Mouse (Mus musculus) small intestine, adult 2 months (tissue): ENCODE data around the gene Gm10577. TPM values are rescaled to one million over a fixed set of nuclear protein-coding genes. Genes with fewer than 3 reads are reported as not detected.

ENCODE experiments used
- H3K27ac ChIP-seq: fragments of 200-500 bp; 2 replicates; pipeline ENCODE4 v1.5.1; 2012; ENCODE audit warnings: low read depth, low read length, control low read depth, inconsistent platforms; ENCODE audit not compliant: insufficient read depth
- H3K27me3 ChIP-seq: fragments of 200-500 bp; 2 replicates; pipeline ENCODE4 v1.6.1; 2012; ENCODE audit warnings: mild to moderate bottlenecking, moderate library complexity, low read length, inconsistent platforms; ENCODE audit not compliant: control insufficient read depth, insufficient read depth
- H3K36me3 ChIP-seq: fragments of 200-500 bp; 2 replicates; pipeline ENCODE4 v1.6.1; 2012; ENCODE audit warnings: mild to moderate bottlenecking, low read length, control low read depth, inconsistent platforms; ENCODE audit not compliant: control insufficient read depth, insufficient read depth
- H3K4me1 ChIP-seq: fragments of 200-500 bp; 2 replicates; pipeline ENCODE4 v1.6.1; 2012; ENCODE audit warnings: low read length, inconsistent platforms, mixed read lengths; ENCODE audit not compliant: control insufficient read depth, insufficient read depth, insufficient read length
- H3K4me3 ChIP-seq: fragments of 200-500 bp; 2 replicates; pipeline ENCODE4 v1.5.1; 2012; ENCODE audit warnings: low read depth, mild to moderate bottlenecking, control low read depth, inconsistent platforms, low read length, moderate library complexity
- CTCF ChIP-seq: fragments of 200-500 bp; IDR thresholded peaks from 2 replicates; pipeline ENCODE4 v1.5.1; 2012; ENCODE audit warnings: low read depth, mild to moderate bottlenecking, control low read depth, inconsistent platforms, low read length, moderate library complexity, mixed read lengths; ENCODE audit not compliant: insufficient replicate concordance, insufficient read length; ENCODE audit errors: extremely low read depth
- POLR2A ChIP-seq: fragments of 200-500 bp; IDR thresholded peaks from 2 replicates; pipeline ENCODE4 v1.6.1; 2012; ENCODE audit warnings: low read depth, mild to moderate bottlenecking, control low read depth, inconsistent platforms, low read length, moderate library complexity
- WGBS: fragments of 180-500 bp; shearing (Covaris S2); methylation state at CpG from one replicate; pipeline ENCODE4 v1.1.7; 2018; 5-methylcytosine and 5-hydroxymethylcytosine counted together
- polyA plus RNA-seq: library from polyadenylated mRNA; depleted of rRNA; stranded (reverse); fragments of >200 nt; gene quantifications from 2 replicates; pipeline ENCODE4 v1.2.3, GENCODE M21; 2012; rRNA removed

The Gm10577 gene
- polyA plus RNA-seq, 1 experiment, result not detected

DNA sequence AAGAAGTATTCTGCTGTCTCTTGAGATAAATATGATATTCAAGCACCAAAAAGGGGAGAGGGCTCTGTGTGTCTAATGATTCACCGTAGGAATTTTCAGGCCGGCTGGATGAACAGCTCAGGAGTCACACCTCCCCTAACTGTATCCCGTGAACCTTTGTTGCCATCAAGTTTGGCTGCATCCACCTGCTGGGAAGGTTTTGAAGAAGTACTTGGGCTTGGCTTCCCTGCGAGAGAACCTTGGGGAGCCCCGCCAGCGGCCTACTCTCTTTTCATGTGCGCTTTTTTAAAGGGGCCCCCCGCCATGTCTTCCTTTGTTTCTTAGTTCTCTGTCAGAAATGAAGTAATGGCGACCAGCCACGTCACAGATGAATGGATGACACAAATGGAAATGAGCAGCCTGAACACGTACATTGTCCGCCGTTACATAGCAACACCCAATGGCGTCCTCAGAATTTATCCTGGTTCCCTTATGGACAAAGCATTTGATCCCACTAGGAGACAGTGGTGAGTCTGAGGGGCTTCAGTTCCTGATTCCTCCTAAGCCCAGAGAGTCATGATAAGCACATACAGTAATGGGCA is 46.0 kb downstream of the Gm10577 start:
- H3K36me3 ChIP-seq, result peaks cover 19% of the 10 kb centered on the region
- no peaks in the 10 kb centered on the region for H3K27me3 ChIP-seq
- no peak for TF ChIP-seq CTCF
- TF ChIP-seq POLR2A, result no peak
- H3K27ac ChIP-seq, result no peak overlapping the region
- no peak overlapping the region for H3K4me3 ChIP-seq
- H3K4me1 ChIP-seq, result no peaks in the 10 kb centered on the region
- 94% methylated on average over 14 of the region's 14 CpGs for WGBS

DNA sequence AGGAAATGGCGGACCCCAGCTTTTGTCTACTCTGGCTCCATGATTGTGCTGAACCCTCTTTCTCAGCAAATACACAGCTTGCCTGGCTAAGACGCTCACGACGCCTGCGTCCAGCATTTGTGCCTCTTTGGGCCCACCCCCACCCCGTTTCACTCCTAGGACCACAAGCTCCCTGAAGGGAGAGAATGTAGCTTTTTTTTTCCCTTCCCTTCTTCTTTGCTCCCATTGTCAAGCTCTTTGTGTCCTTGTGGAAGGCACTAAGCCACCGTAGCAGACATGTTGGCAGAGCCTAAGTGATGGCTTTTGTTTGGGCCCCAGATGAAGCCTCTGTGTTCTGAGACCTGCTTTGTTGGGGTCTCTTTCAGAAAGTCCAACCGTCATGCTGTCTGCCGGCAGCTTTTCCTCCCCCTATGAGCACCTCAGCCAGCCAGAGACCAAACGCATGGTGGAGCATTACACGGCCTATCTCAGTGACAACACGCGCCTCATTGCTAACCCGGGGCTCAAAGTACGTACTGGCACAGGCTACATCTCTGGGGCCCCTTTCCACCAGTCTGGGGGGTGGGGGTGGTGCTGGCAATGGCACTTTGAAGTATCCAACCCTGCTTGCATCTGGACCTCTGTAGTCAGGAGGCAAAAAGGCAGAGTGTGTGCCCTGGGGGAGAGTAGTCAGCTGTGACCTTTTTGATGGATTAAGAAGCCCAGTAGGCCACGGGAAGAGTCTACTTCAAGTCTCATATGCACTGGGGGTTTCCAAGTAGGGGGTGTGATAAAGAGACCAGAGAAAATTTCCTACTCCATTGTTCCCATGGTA is 46.6 kb downstream of the Gm10577 start:
- WGBS, result 92% methylated on average over 16 of the region's 16 CpGs
- peaks cover 24% of the 10 kb centered on the region for H3K36me3 ChIP-seq
- no peak overlapping the region for H3K27ac ChIP-seq
- TF ChIP-seq CTCF (no peak), POLR2A (no peak)
- H3K4me1 ChIP-seq, result no peaks in the 10 kb centered on the region
- no peak overlapping the region for H3K4me3 ChIP-seq
- H3K27me3 ChIP-seq, result no peaks in the 10 kb centered on the region

Other genes starting within 250 kb of the Gm10577 start
- gene Cachd1, start 244.0 kb downstream of the Gm10577 start, polyA plus RNA-seq, result 23.5 and 51.7 TPM in 2 replicates
- 0.84 TPM in 2 replicates for gene Raver2, start 48.3 kb upstream of the Gm10577 start, polyA plus RNA-seq
- 10.9 and 19.6 TPM in 2 replicates for gene Jak1, start 244.6 kb upstream of the Gm10577 start, polyA plus RNA-seq